Mouse (Mus musculus): ENCODE measurements around the gene Asmt.

GRCm38 (mm10) chrX:170677680-170678079 is 5.2 kb downstream of the Asmt start:
- TF ChIP-seq CTCF (conservative IDR thresholded peaks at IDR 0.05; ENCODE audit: low read length) = no peak
- no peak for TF ChIP-seq POU5F1 (IDR thresholded peaks at IDR 0.05; ENCODE audit: borderline replicate concordance, low read length)
- TF ChIP-seq NANOG (IDR thresholded peaks at IDR 0.05; ENCODE audit: borderline replicate concordance, low read length) = no peak

Measured in E14TG2a.4 (cell line).